Mouse (Mus musculus) heart, embryonic 11.5 days (tissue): ENCODE data around the gene Shroom3. TPM values are rescaled to one million over a fixed set of nuclear protein-coding genes. Genes with fewer than 3 reads are reported as not detected.

Source experiments
- ATAC-seq: fragments of 200-750 bp; cut with Nextera tagmentation; replicated peaks from 2 replicates; pipeline ENCODE4 v1.8.0; 2017; ENCODE audit warnings: moderate library complexity; ENCODE audit not compliant: insufficient number of reproducible peaks, low FRiP score, low TSS enrichment
- H3K27ac ChIP-seq: fragments of 300-500 bp; sonication (generic); 2 replicates; pipeline ENCODE4 v1.5.1; 2014; ENCODE audit warnings: mild to moderate bottlenecking, low read depth, low read length
- H3K27me3 ChIP-seq: fragments of 300-500 bp; sonication (generic); 2 replicates; pipeline ENCODE4 v1.6.1; 2014; ENCODE audit warnings: mild to moderate bottlenecking, low read length, mixed read lengths; ENCODE audit not compliant: control insufficient read depth, insufficient read depth
- H3K36me3 ChIP-seq: fragments of 300-500 bp; sonication (generic); 2 replicates; pipeline ENCODE4 v1.6.1; 2014; ENCODE audit warnings: mild to moderate bottlenecking, low read length, moderate library complexity, mixed read lengths; ENCODE audit not compliant: control insufficient read depth, insufficient read depth
- H3K4me1 ChIP-seq: fragments of 300-500 bp; sonication (generic); 2 replicates; pipeline ENCODE4 v1.6.1; 2014; ENCODE audit warnings: low read length; ENCODE audit not compliant: control insufficient read depth, insufficient read depth
- H3K4me2 ChIP-seq: fragments of 300-500 bp; sonication (generic); 2 replicates; pipeline ENCODE4 v1.6.1; 2014; ENCODE audit warnings: mild to moderate bottlenecking, moderate library complexity
- H3K4me3 ChIP-seq: fragments of 300-500 bp; sonication (generic); 2 replicates; pipeline ENCODE4 v1.5.1; 2014; ENCODE audit warnings: low read depth, low read length
- H3K9ac ChIP-seq: fragments of 300-500 bp; sonication (generic); 2 replicates; pipeline ENCODE4 v1.6.1; 2014; ENCODE audit warnings: mild to moderate bottlenecking, low read depth, low read length, moderate library complexity
- H3K9me3 ChIP-seq: fragments of 300-500 bp; sonication (generic); replicated peaks from 2 replicates; pipeline ENCODE4 v1.6.1; 2016; ENCODE audit warnings: low read length; ENCODE audit not compliant: control insufficient read depth
- WGBS: fragments of 180-500 bp; shearing (Covaris S2); extraction: QIAGEN DNeasy Blood & Tissue Kit; methylation state at CpG from one replicate; pipeline ENCODE4 v1.1.7; 2014; ENCODE audit not compliant: insufficient replicate concordance; 5-methylcytosine and 5-hydroxymethylcytosine counted together
- polyA plus RNA-seq: library from polyadenylated mRNA; unstranded; fragments of >200 nt; fragmentation: Nextera tagmentation; extraction: Ambion mirVana; gene quantifications from 2 replicates; pipeline ENCODE4 v1.2.1, GENCODE M21; 2014

The Shroom3 gene
- polyA plus RNA-seq, 1 experiment from 2014 or later = 14.9 TPM

- ATAC-seq = no peak
- Histone ChIP-seq H3K4me2 (no peak overlapping the region), H3K9ac (no peak overlapping the region), H3K27me3 (no peaks in the 10 kb centered on the region), H3K27ac (no peak overlapping the region), H3K9me3 (no peaks in the 10 kb centered on the region), H3K4me1 (no peaks in the 10 kb centered on the region), H3K4me3 (no peak overlapping the region), H3K36me3 (no peaks in the 10 kb centered on the region)
- 59% methylated on average over 16 of the region's 16 CpGs for WGBS
Measured at GRCm38 (mm10) chr5:92692206-92693007, 9.2 kb downstream of the Shroom3 start.

GRCm38 (mm10) chr5:92693744-92694143, 10.5 kb downstream of the Shroom3 start:
- WGBS = 86% methylated on average over 3 of the region's 3 CpGs
- no peak for ATAC-seq
- H3K27ac ChIP-seq = no peak overlapping the region

GRCm38 (mm10) chr5:92694316-92694995, 11.2 kb downstream of the Shroom3 start:
- Histone ChIP-seq H3K36me3 (no peaks in the 10 kb centered on the region), H3K9ac (no peak overlapping the region), H3K27me3 (no peaks in the 10 kb centered on the region), H3K4me1 (peaks cover 9% of the 10 kb centered on the region), H3K4me2 (no peak overlapping the region), H3K4me3 (no peak overlapping the region), H3K27ac (no peak overlapping the region), H3K9me3 (no peaks in the 10 kb centered on the region)
- no peak for ATAC-seq
- 75% methylated on average over 10 of the region's 10 CpGs for WGBS

More at GRCm38 (mm10) chr5:92693744-92694143, 10.5 kb downstream of the Shroom3 start:
- H3K36me3 ChIP-seq = no peaks in the 10 kb centered on the region
- H3K9ac ChIP-seq = no peak overlapping the region
- no peak overlapping the region for H3K4me2 ChIP-seq
- peaks cover 2% of the 10 kb centered on the region for H3K4me1 ChIP-seq
- H3K9me3 ChIP-seq = no peaks in the 10 kb centered on the region
- H3K4me3 ChIP-seq = no peak overlapping the region
- H3K27me3 ChIP-seq = no peaks in the 10 kb centered on the region

GRCm38 (mm10) chr5:92698131-92698836, 15.0 kb downstream of the Shroom3 start:
- peak overlapping the region; percentile 50; the same call in 1 of the 2 replicates for H3K27ac ChIP-seq
- ATAC-seq = no peak
- H3K4me1 ChIP-seq = peaks cover 10% of the 10 kb centered on the region
- WGBS = 4% methylated on average over 15 of the region's 15 CpGs
- no peaks in the 10 kb centered on the region for H3K36me3 ChIP-seq
- peak overlapping the region; percentile 29 for H3K4me3 ChIP-seq
- no peaks in the 10 kb centered on the region for H3K27me3 ChIP-seq
- H3K4me2 ChIP-seq = peak overlapping the region; percentile 64
- H3K9me3 ChIP-seq = no peaks in the 10 kb centered on the region
- peak overlapping the region; percentile 52; the same call in 1 of the 2 replicates for H3K9ac ChIP-seq

GRCm38 (mm10) chr5:92698837-92699529, 15.7 kb downstream of the Shroom3 start:
- Histone ChIP-seq H3K9me3 (no peaks in the 10 kb centered on the region), H3K27ac (peak overlapping the region; percentile 50; the same call in 1 of the 2 replicates), H3K4me2 (peak overlapping the region; percentile 64), H3K9ac (0 out of 2 replicates have a peak overlapping the region, but pooled peaks have one; percentile 54), H3K4me1 (peaks cover 10% of the 10 kb centered on the region), H3K4me3 (peak overlapping the region; percentile 29), H3K36me3 (no peaks in the 10 kb centered on the region), H3K27me3 (no peaks in the 10 kb centered on the region)
- 23% methylated on average over 17 of the region's 17 CpGs for WGBS
- no peak for ATAC-seq

GRCm38 (mm10) chr5:92701750-92702149, 18.5 kb downstream of the Shroom3 start:
- H3K4me3 ChIP-seq = no peak overlapping the region
- H3K9ac ChIP-seq = no peak overlapping the region
- 35% methylated on average over 11 of the region's 11 CpGs for WGBS
- H3K4me1 ChIP-seq = peaks cover 10% of the 10 kb centered on the region
- no peak overlapping the region for H3K27ac ChIP-seq
- ATAC-seq = no peak
- H3K9me3 ChIP-seq = no peaks in the 10 kb centered on the region
- H3K27me3 ChIP-seq = no peaks in the 10 kb centered on the region
- H3K4me2 ChIP-seq = no peak overlapping the region
- no peaks in the 10 kb centered on the region for H3K36me3 ChIP-seq

- Histone ChIP-seq H3K9me3 (no peaks in the 10 kb centered on the region), H3K9ac (no peak overlapping the region), H3K4me3 (no peak overlapping the region), H3K4me1 (peaks cover 11% of the 10 kb centered on the region), H3K27me3 (no peaks in the 10 kb centered on the region), H3K36me3 (no peaks in the 10 kb centered on the region), H3K4me2 (no peak overlapping the region), H3K27ac (no peak overlapping the region)
- no peak for ATAC-seq
- WGBS = 80% methylated on average over 8 of the region's 8 CpGs
Measured at GRCm38 (mm10) chr5:92703671-92704070, 20.4 kb downstream of the Shroom3 start.

- no peaks in the 10 kb centered on the region for H3K27me3 ChIP-seq
- no peaks in the 10 kb centered on the region for H3K36me3 ChIP-seq
- no peak overlapping the region for H3K27ac ChIP-seq
- H3K9ac ChIP-seq = no peak overlapping the region
- H3K4me2 ChIP-seq = no peak overlapping the region
- 41% methylated on average over 7 of the region's 7 CpGs for WGBS
- no peak for ATAC-seq
- no peak overlapping the region for H3K4me3 ChIP-seq
- H3K9me3 ChIP-seq = no peaks in the 10 kb centered on the region
- 0 out of 2 replicates have a peak, but pooled peaks cover 3% of the 10 kb centered on the region for H3K4me1 ChIP-seq
Measured at GRCm38 (mm10) chr5:92707921-92708491, 24.8 kb downstream of the Shroom3 start.
